Mouse (Mus musculus) bone marrow, adult 2 months (tissue): ENCODE measurements around the gene Vwce. TPM values are rescaled to one million over a fixed set of nuclear protein-coding genes. Genes with fewer than 3 reads are reported as not detected.

Source experiments
- H3K27ac ChIP-seq: fragments of 200-500 bp; 2 replicates; pipeline ENCODE4 v1.5.1; 2012; ENCODE audit warnings: low read depth, mild to moderate bottlenecking, control low read depth, inconsistent platforms, low read length; ENCODE audit not compliant: control insufficient read depth, poor library complexity, insufficient read depth
- H3K4me1 ChIP-seq: fragments of 200-500 bp; 2 replicates; pipeline ENCODE4 v1.6.1; 2011; ENCODE audit warnings: low read length; ENCODE audit not compliant: control insufficient read depth, insufficient read depth
- H3K4me3 ChIP-seq: fragments of 200-500 bp; replicated peaks from 2 replicates; pipeline ENCODE3; 2011; ENCODE audit warnings: mild to moderate bottlenecking, low read depth, low read length, control low read depth; ENCODE audit not compliant: control insufficient read depth
- CTCF ChIP-seq: fragments of 200-500 bp; IDR thresholded peaks from 2 replicates; pipeline ENCODE4 v1.5.1; 2011; ENCODE audit warnings: low read length, control low read depth; ENCODE audit not compliant: control insufficient read depth, insufficient read depth
- POLR2A ChIP-seq: fragments of 200-500 bp; IDR thresholded peaks from 2 replicates; pipeline ENCODE4 v1.6.1; 2011; ENCODE audit warnings: low read depth, mild to moderate bottlenecking, control low read depth, low read length, borderline replicate concordance; ENCODE audit not compliant: control insufficient read depth
- WGBS: fragments of 180-500 bp; shearing (Covaris S2); methylation state at CpG from one replicate; pipeline ENCODE4 v1.1.7; 2018; 5-methylcytosine and 5-hydroxymethylcytosine counted together
- polyA plus RNA-seq: library from polyadenylated mRNA; stranded (reverse); fragments of >200 nt; gene quantifications from 2 replicates; pipeline ENCODE4 v1.2.4, GENCODE M21; 2011; ENCODE audit warnings: low replicate concordance; ENCODE audit not compliant: missing spikeins, insufficient read depth, insufficient read length

Gene Vwce
- polyA plus RNA-seq, 1 experiment = 0.77 TPM

GRCm38 (mm10) chr19:10710088-10710511 is 76.1 kb downstream of the Vwce start:
- H3K4me1 ChIP-seq = no peaks in the 10 kb centered on the region
- no peak for TF ChIP-seq POLR2A
- peak; percentile 76 for TF ChIP-seq CTCF
- H3K4me3 ChIP-seq = no peak overlapping the region
- H3K27ac ChIP-seq = no peak overlapping the region
- 56% methylated on average over 9 of the region's 9 CpGs for WGBS

- no peaks in the 10 kb centered on the region for H3K4me1 ChIP-seq
- 94% methylated on average over 4 of the region's 4 CpGs for WGBS
- no peak overlapping the region for H3K4me3 ChIP-seq
- no peak for TF ChIP-seq CTCF
- no peak for TF ChIP-seq POLR2A
- no peak overlapping the region for H3K27ac ChIP-seq
Observed at GRCm38 (mm10) chr19:10710751-10711150, 76.7 kb downstream of the Vwce start.

- no peaks in the 10 kb centered on the region for H3K4me1 ChIP-seq
- WGBS = 91% methylated on average over 7 of the region's 7 CpGs
- TF ChIP-seq CTCF (no peak), POLR2A (no peak)
- no peak overlapping the region for H3K4me3 ChIP-seq
- H3K27ac ChIP-seq = no peak overlapping the region
Observed at GRCm38 (mm10) chr19:10712194-10712593, 78.2 kb downstream of the Vwce start.

GRCm38 (mm10) chr19:10712646-10713045 is 78.6 kb downstream of the Vwce start:
- H3K4me3 ChIP-seq = no peak overlapping the region
- no peaks in the 10 kb centered on the region for H3K4me1 ChIP-seq
- no peak for TF ChIP-seq POLR2A
- WGBS = 91% methylated on average over 12 of the region's 12 CpGs
- no peak overlapping the region for H3K27ac ChIP-seq

- no peak overlapping the region for H3K27ac ChIP-seq
- H3K4me3 ChIP-seq = no peak overlapping the region
- H3K4me1 ChIP-seq = no peaks in the 10 kb centered on the region
- TF ChIP-seq CTCF (no peak), POLR2A (no peak)
- WGBS = 89% methylated on average over 10 of the region's 10 CpGs
Observed at GRCm38 (mm10) chr19:10713551-10713950, 79.5 kb downstream of the Vwce start.

GRCm38 (mm10) chr19:10714168-10714567 is 80.2 kb downstream of the Vwce start:
- WGBS = 79% methylated on average over 6 of the region's 6 CpGs
- Histone ChIP-seq H3K4me3 (no peak overlapping the region), H3K4me1 (no peaks in the 10 kb centered on the region), H3K27ac (no peak overlapping the region)
- TF ChIP-seq POLR2A (no peak), CTCF (no peak)

- Histone ChIP-seq H3K27ac (no peak overlapping the region), H3K4me1 (no peaks in the 10 kb centered on the region), H3K4me3 (no peak overlapping the region)
- TF ChIP-seq CTCF = peak; percentile 92
- TF ChIP-seq POLR2A = no peak
- 40% methylated on average over 4 of the region's 4 CpGs for WGBS
Observed at GRCm38 (mm10) chr19:10714682-10715475, 80.9 kb downstream of the Vwce start.

- H3K4me3 ChIP-seq = no peak overlapping the region
- 68% methylated on average over 6 of the region's 6 CpGs for WGBS
- TF ChIP-seq CTCF (no peak), POLR2A (no peak)
- no peaks in the 10 kb centered on the region for H3K4me1 ChIP-seq
- no peak overlapping the region for H3K27ac ChIP-seq
Observed at GRCm38 (mm10) chr19:10715476-10715875, 81.5 kb downstream of the Vwce start.

Other genes with a start within 250 kb of the Vwce start
- 0.37 and 1.9 TPM in 2 replicates for gene Syt7, start 245.1 kb upstream of the Vwce start, polyA plus RNA-seq
- not detected in 2 replicates for gene Lrrc10b, start 176.7 kb upstream of the Vwce start, polyA plus RNA-seq
- 1.00 and 2.9 TPM in 2 replicates for gene Ppp1r32, start 151.3 kb upstream of the Vwce start, polyA plus RNA-seq
- 46.7 and 87.1 TPM in 2 replicates for gene Cpsf7, start 108.9 kb upstream of the Vwce start, polyA plus RNA-seq
- 23.6 and 31.2 TPM in 2 replicates for gene Sdhaf2, start 108.1 kb upstream of the Vwce start, polyA plus RNA-seq
- 18.5 and 25.1 TPM in 2 replicates for gene Tmem216, start 78.0 kb upstream of the Vwce start, polyA plus RNA-seq
- 17.7 and 34.4 TPM in 2 replicates for gene Cyb561a3, start 57.0 kb upstream of the Vwce start, polyA plus RNA-seq
- 7.2 and 16.5 TPM in 2 replicates for gene Tmem138, start 56.9 kb upstream of the Vwce start, polyA plus RNA-seq
- 59.3 and 107 TPM in 2 replicates for gene Ddb1, start 28.9 kb upstream of the Vwce start, polyA plus RNA-seq
- 3.7 and 5.3 TPM in 2 replicates for gene Tkfc, start 28.6 kb upstream of the Vwce start, polyA plus RNA-seq
- not detected in 2 replicates for gene Pga5, start 43.9 kb downstream of the Vwce start, polyA plus RNA-seq
- 14.4 and 29.5 TPM in 2 replicates for gene Vps37c, start 54.5 kb downstream of the Vwce start, polyA plus RNA-seq
- gene Cd5, start 104.8 kb downstream of the Vwce start, polyA plus RNA-seq = 1.1 and 2.2 TPM in 2 replicates
- 2.1 TPM in 2 replicates for gene Cd6, start 195.8 kb downstream of the Vwce start, polyA plus RNA-seq
- 9.5 and 19.7 TPM in 2 replicates for gene Slc15a3, start 205.5 kb downstream of the Vwce start, polyA plus RNA-seq
- gene Tmem132a, start 235.7 kb downstream of the Vwce start, polyA plus RNA-seq = 1.4 TPM in 1 of 2 replicates, not detected in the other
- gene Tmem109, start 247.8 kb downstream of the Vwce start, polyA plus RNA-seq = 5.1 and 11.5 TPM in 2 replicates